Mouse (Mus musculus) liver, adult 2 months (tissue): ENCODE results near the gene Asf1b.

Source experiments
- CTCF ChIP-seq: fragments of 200-500 bp; IDR thresholded peaks from 2 replicates; pipeline ENCODE4 v1.5.1; 2011; ENCODE audit warnings: low read depth, low read length, control low read depth
- POLR2A ChIP-seq: fragments of 200-500 bp; IDR thresholded peaks from 2 replicates; pipeline ENCODE4 v1.6.1; 2011; ENCODE audit warnings: low read length, control low read depth; ENCODE audit not compliant: insufficient read depth; ENCODE audit errors: extremely low read depth

DNA sequence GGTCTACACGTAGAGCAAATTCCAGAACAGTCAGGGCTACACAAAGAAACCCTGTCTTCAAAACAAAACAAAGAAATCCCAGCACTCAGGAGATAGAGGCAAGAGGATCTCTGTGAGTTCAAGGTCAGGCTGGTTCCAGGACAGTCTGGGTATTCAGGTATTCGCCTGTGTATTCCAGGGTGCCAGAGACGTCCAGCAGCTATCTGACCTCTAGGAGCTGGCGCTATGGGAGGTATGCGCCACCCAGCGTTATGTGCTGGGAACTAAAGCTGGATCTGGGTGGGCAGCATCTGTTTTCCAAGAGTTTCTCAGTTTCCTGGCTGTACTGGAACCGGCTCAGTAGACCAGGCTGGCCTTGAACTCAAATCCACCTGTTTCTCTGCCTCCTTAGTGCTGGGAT is 53.1 kb downstream of the Asf1b start:
- peak; percentile 67 for TF ChIP-seq CTCF
- no peak for TF ChIP-seq POLR2A
